Mouse (Mus musculus) CH12.LX (cell line): ENCODE measurements around the gene Gsg1l. TPM values are rescaled to one million over a fixed set of nuclear protein-coding genes. Genes with fewer than 3 reads are reported as not detected.

ENCODE experiments used
- DNase-seq: peaks from one replicate; pipeline ENCODE4 v3.0.0-alpha.2; 2013; ENCODE audit errors: extremely low read depth
- H3K27ac ChIP-seq: 2 replicates; pipeline ENCODE4 v1.5.1; 2012; ENCODE audit warnings: low read depth, mild to moderate bottlenecking, control low read depth, moderate library complexity; ENCODE audit not compliant: insufficient read depth
- H3K27me3 ChIP-seq: replicated peaks from 2 replicates; pipeline ENCODE3; 2012; ENCODE audit warnings: inconsistent platforms
- H3K36me3 ChIP-seq, 2 experiments: replicated peaks in 1 of 2; 2 replicates each; pipeline versions ENCODE3 to v1.6.1; 2012; ENCODE audit warnings: inconsistent platforms in 1 of 2, low read length in 1 of 2, mild to moderate bottlenecking in 1 of 2, mixed read lengths in 1 of 2, moderate library complexity in 1 of 2; ENCODE audit not compliant: control insufficient read depth in 1 of 2, insufficient read depth in 1 of 2
- H3K4me1 ChIP-seq, 2 experiments: 2 replicates each; pipeline ENCODE4 v1.6.1; 2012; ENCODE audit warnings: inconsistent platforms in 1 of 2, moderate library complexity in 1 of 2; ENCODE audit not compliant: insufficient read depth in 2 of 2, control insufficient read depth in 1 of 2
- H3K4me2 ChIP-seq: 2 replicates; pipeline ENCODE4 v1.6.1; 2012; ENCODE audit warnings: low read depth, mild to moderate bottlenecking, control low read depth; ENCODE audit not compliant: poor library complexity, insufficient read depth, severe bottlenecking
- H3K4me3 ChIP-seq, 3 experiments: fragments of 150-350 bp in 1 of 3; sonication (generic) in 1 of 3; replicated peaks in 1 of 3; 2 replicates each; pipeline versions ENCODE3 to v1.5.1; 2011 to 2012; ENCODE audit warnings: low read depth in 2 of 3, low read length in 2 of 3, mild to moderate bottlenecking in 2 of 3, moderate library complexity in 2 of 3, control low read depth in 1 of 3, improper control_type of control experiment in 1 of 3, inconsistent platforms in 1 of 3, mixed read lengths in 1 of 3; ENCODE audit not compliant: poor library complexity in 1 of 3
- H3K79me2 ChIP-seq: replicated peaks from 2 replicates; pipeline ENCODE4 v1.6.1; 2012; ENCODE audit warnings: mild to moderate bottlenecking, moderate library complexity; ENCODE audit not compliant: control insufficient read depth, poor library complexity, insufficient read depth, severe bottlenecking; ENCODE audit errors: extremely low read depth
- H3K9ac ChIP-seq: 2 replicates; pipeline ENCODE4 v1.6.1; 2012; ENCODE audit warnings: low read depth, mild to moderate bottlenecking, control low read depth, moderate library complexity; ENCODE audit not compliant: insufficient read depth
- H3K9me3 ChIP-seq: replicated peaks from 2 replicates; pipeline ENCODE3; 2012; ENCODE audit warnings: low read length, inconsistent platforms, mixed read lengths
- E2F4 ChIP-seq: IDR thresholded peaks from 2 replicates; pipeline ENCODE4 v1.6.1; 2011; ENCODE audit warnings: low read depth, low read length, improper control_type of control experiment; ENCODE audit not compliant: insufficient replicate concordance
- GABPA ChIP-seq: IDR thresholded peaks from 2 replicates; pipeline ENCODE4 v1.6.1; 2012; ENCODE audit warnings: low read depth, low read length, improper control_type of control experiment, inconsistent platforms; ENCODE audit not compliant: insufficient replicate concordance
- HCFC1 ChIP-seq: IDR thresholded peaks from 2 replicates; pipeline ENCODE4 v1.6.1; 2012; ENCODE audit warnings: low read depth, mild to moderate bottlenecking, inconsistent platforms, low read length, improper control_type of control experiment
- JUND ChIP-seq: conservative IDR thresholded peaks from 2 replicates; pipeline ENCODE4 v1.6.1; 2011; ENCODE audit warnings: low read depth, low read length, improper control_type of control experiment
- MAX ChIP-seq: IDR thresholded peaks from 2 replicates; pipeline ENCODE4 v1.6.1; 2011; ENCODE audit warnings: low read length, improper control_type of control experiment
- MAZ ChIP-seq: IDR thresholded peaks from 2 replicates; pipeline ENCODE4 v1.6.1; 2012; ENCODE audit warnings: low read depth, mild to moderate bottlenecking, inconsistent platforms, low read length, improper control_type of control experiment, moderate library complexity
- MEF2A ChIP-seq: IDR thresholded peaks from 2 replicates; pipeline ENCODE4 v1.6.1; 2014; ENCODE audit warnings: low read depth, mild to moderate bottlenecking, inconsistent platforms, low read length, improper control_type of control experiment, borderline replicate concordance
- MXI1 ChIP-seq: IDR thresholded peaks from 2 replicates; pipeline ENCODE4 v1.6.1; 2011; ENCODE audit warnings: mild to moderate bottlenecking, low read depth, low read length, improper control_type of control experiment
- MYC ChIP-seq: IDR thresholded peaks from 2 replicates; pipeline ENCODE4 v1.6.1; 2011; ENCODE audit warnings: low read depth, mild to moderate bottlenecking, improper control_type of control experiment, low read length
- PAX5 ChIP-seq: IDR thresholded peaks from 2 replicates; pipeline ENCODE4 v1.6.1; 2012; ENCODE audit warnings: low read length, inconsistent platforms, mixed read lengths
- POLR2A ChIP-seq: IDR thresholded peaks from 2 replicates; pipeline ENCODE4 v1.6.1; 2011; ENCODE audit warnings: low read depth, mild to moderate bottlenecking, improper control_type of control experiment, low read length
- POLR2AphosphoS2 ChIP-seq: IDR thresholded peaks from 2 replicates; pipeline ENCODE4 v1.6.1; 2011; ENCODE audit warnings: low read depth, low read length, improper control_type of control experiment
- RAD21 ChIP-seq: IDR thresholded peaks from 2 replicates; pipeline ENCODE4 v1.6.1; 2011; ENCODE audit warnings: low read depth, mild to moderate bottlenecking, low read length, improper control_type of control experiment, moderate library complexity
- TCF12 ChIP-seq: IDR thresholded peaks from 2 replicates; pipeline ENCODE4 v1.6.1; 2014; ENCODE audit warnings: low read depth, mild to moderate bottlenecking, inconsistent platforms, low read length, improper control_type of control experiment
- UBTF ChIP-seq: IDR thresholded peaks from 2 replicates; pipeline ENCODE4 v1.6.1; 2012; ENCODE audit warnings: low read depth, mild to moderate bottlenecking, inconsistent platforms, low read length, improper control_type of control experiment, moderate library complexity
- USF2 ChIP-seq: conservative IDR thresholded peaks from 2 replicates; pipeline ENCODE4 v1.6.1; 2011; ENCODE audit warnings: low read depth, low read length, improper control_type of control experiment
- ZC3H11A ChIP-seq: IDR thresholded peaks from 2 replicates; pipeline ENCODE4 v1.6.1; 2012; ENCODE audit warnings: low read depth, mild to moderate bottlenecking, inconsistent platforms, low read length, improper control_type of control experiment
- ZKSCAN1 ChIP-seq: IDR thresholded peaks from 2 replicates; pipeline ENCODE4 v1.6.1; 2012; ENCODE audit warnings: low read depth, inconsistent platforms, low read length, improper control_type of control experiment, borderline replicate concordance
- ZMIZ1 ChIP-seq: IDR thresholded peaks from 2 replicates; pipeline ENCODE4 v1.6.1; 2012; ENCODE audit warnings: low read depth, mild to moderate bottlenecking, inconsistent platforms, low read length, improper control_type of control experiment
- dilution Hi-C: fragments of 300-500 bp; cut with MboI; formaldehyde crosslinking; loops from 2 replicates; pipeline ENCODE4 v1.14.3; 2020; ENCODE audit warnings: low sequenced_read_pairs; ENCODE audit not compliant: extremely low pct_unique_long_range_greater_than_20kb, extremely low pct_ligation_motif_present
- in situ Hi-C: fragments of 300-500 bp; cut with MboI; formaldehyde crosslinking; loops from 3 replicates; pipeline ENCODE4 v1.14.3; 2019; ENCODE audit warnings: low sequenced_read_pairs, low pct_ligation_motif_present, low pct_unique_long_range_greater_than_20kb, mixed read lengths
- polyA plus RNA-seq: library from polyadenylated mRNA; unstranded; fragments of >175 nt; gene quantifications from 2 replicates; pipeline ENCODE4 v1.2.1, GENCODE M21; 2012; ENCODE audit warnings: low read depth; ENCODE audit not compliant: insufficient read length
- total RNA-seq, 2 experiments: library from RNA; depleted of rRNA; stranded (reverse); fragments of 300-350 nt in 1 of 2; fragments of >200 nt in 1 of 2; gene quantifications; 2 replicates each; pipeline ENCODE4 v1.2.3; 2012 to 2014

Gene Gsg1l
- total RNA-seq (2012; rRNA removed) (not detected in 2 replicates), total RNA-seq (2014; rRNA removed) (not detected in 2 replicates), polyA plus RNA-seq (not detected in 2 replicates)

GRCm38 (mm10) chr7:126082286-126082741, at the start of gene Gsg1l:
Gene Gsg1l (minus strand): TSS chr7:126082411.
- H3K27ac ChIP-seq = no peak within 1 kb of the TSS
- H3K27me3 ChIP-seq = peaks cover 5% of the 10 kb centered on the region
- H3K9me3 ChIP-seq = peaks cover 3% of the 10 kb centered on the region
- no peak for DNase-seq
- no peak within 1 kb of the TSS for H3K9ac ChIP-seq
- in situ Hi-C loops = loop anchor here (10.0 kb wide), 1 partner anchor 318 kb away; no protein-coding TSS in a partner anchor
- TF ChIP-seq GABPA = no peak
- H3K36me3 ChIP-seq = no peaks in the 10 kb centered on the region
- no peaks in the 10 kb centered on the region for H3K79me2 ChIP-seq
- dilution Hi-C loops = no loop called here
- H3K4me1 ChIP-seq = no peaks in the 10 kb centered on the region
- no peak within 1 kb of the TSS for H3K4me2 ChIP-seq
- no peak within 1 kb of the TSS for H3K4me3 ChIP-seq

- no peaks in the 10 kb centered on the region for H3K79me2 ChIP-seq
- no peak overlapping the region for H3K9ac ChIP-seq
- TF ChIP-seq USF2 (no peak), MYC (no peak), MAZ (no peak), UBTF (no peak), TCF12 (no peak), E2F4 (no peak), RAD21 (no peak), ZMIZ1 (no peak), POLR2A (no peak), MAX (no peak), POLR2AphosphoS2 (no peak), ZKSCAN1 (no peak)
- no peak overlapping the region for H3K4me2 ChIP-seq
- dilution Hi-C loops = no loop called here
- peaks cover 0 to 37% of the 10 kb centered on the region in 2 experiments; a peak in 2 of 4 replicates for H3K4me1 ChIP-seq
- peaks cover 48 to 94% of the 10 kb centered on the region in 2 experiments for H3K36me3 ChIP-seq
- no peak for DNase-seq
- no peaks in the 10 kb centered on the region for H3K27me3 ChIP-seq
- no peak overlapping the region for H3K27ac ChIP-seq
- in situ Hi-C loops = no loop called here
- H3K4me3 ChIP-seq = no peak overlapping the region
- H3K9me3 ChIP-seq = no peaks in the 10 kb centered on the region
Measured at GRCm38 (mm10) chr7:126127673-126128072, 45.5 kb upstream of the Gsg1l start.

GRCm38 (mm10) chr7:126126502-126126901, 44.3 kb upstream of the Gsg1l start:
- dilution Hi-C loops = no loop called here

More at GRCm38 (mm10) chr7:126126502-126126901, 44.3 kb upstream of the Gsg1l start:
- H3K9ac ChIP-seq = no peak overlapping the region
- in situ Hi-C loops = no loop called here
- H3K4me3 ChIP-seq = no peak overlapping the region
- H3K27me3 ChIP-seq = no peaks in the 10 kb centered on the region
- no peak for TF ChIP-seq MXI1
- TF ChIP-seq PAX5 = no peak
- TF ChIP-seq MEF2A = no peak
- TF ChIP-seq HCFC1 = no peak
- TF ChIP-seq POLR2A = no peak
- TF ChIP-seq JUND = no peak
- no peak for TF ChIP-seq ZC3H11A
- TF ChIP-seq E2F4 = no peak
- H3K36me3 ChIP-seq = peaks cover 51 to 94% of the 10 kb centered on the region in 2 experiments
- no peak for DNase-seq
- peaks cover 0 to 39% of the 10 kb centered on the region in 2 experiments; a peak in 2 of 4 replicates for H3K4me1 ChIP-seq
- H3K79me2 ChIP-seq = no peaks in the 10 kb centered on the region
- H3K27ac ChIP-seq = no peak overlapping the region
- no peak overlapping the region for H3K4me2 ChIP-seq
- no peaks in the 10 kb centered on the region for H3K9me3 ChIP-seq
